ENCODE assay signal across 23 mouse cellular contexts in the genomic region with DNA sequence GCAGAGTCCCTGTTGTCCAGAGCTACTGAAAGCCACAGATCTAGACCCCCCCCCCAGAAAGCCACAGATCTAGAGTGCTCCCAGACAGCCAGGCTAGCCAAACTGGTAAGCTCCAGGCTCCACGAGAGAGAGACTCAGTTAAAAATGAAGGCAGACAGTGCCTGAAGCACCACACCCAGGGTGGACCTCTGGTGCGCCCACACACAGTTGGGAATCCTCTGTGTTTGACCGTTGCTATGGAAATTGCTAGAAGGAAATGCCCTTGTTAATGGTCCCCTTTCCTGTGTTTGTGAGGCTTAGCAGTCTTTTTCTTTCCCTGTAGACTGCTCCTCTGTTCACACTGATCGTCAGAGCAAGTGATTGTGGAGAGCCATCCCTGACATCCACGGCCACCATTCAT. TPM values are rescaled to one million over a fixed set of nuclear protein-coding genes. Genes with fewer than 3 reads are reported as not detected.
DNase-seq lines count a peak whose midpoint lies in the region; ATAC-seq and TF ChIP-seq lines count a peak whose summit lies in the region.
"Had no signal": no experiment of that assay in that cellular context is flagged by ENCODE, and none has a peak within 500 bp of the region (broad histone marks: within the 10 kb centered on the region; RNA-seq: fewer than 3 reads in every experiment).

No protein-coding gene starts in this region.

- H3K9me3 ChIP-seq in lung, postnatal 0 days (ENCODE audit: low read length): no peaks in the 10 kb centered on the region
- H3K9me3 ChIP-seq in intestine, embryonic 15.5 days: no peaks in the 10 kb centered on the region
- H3K9me3 ChIP-seq: heart, embryonic 10.5 days; midbrain, embryonic 13.5 days; neural tube, embryonic 12.5 days had no signal

- intact Hi-C loops in left cerebral cortex, postnatal 10 days (cut with DNase I): no loop called here

- 39% methylated on average over 5 of the region's 5 CpGs for WGBS in lung, postnatal 0 days
- 41% methylated on average over 5 of the region's 5 CpGs for whole genome bisulfite sequencing in intestine, embryonic 15.5 days

- no peak overlapping the region for H3K27ac ChIP-seq in lung, postnatal 0 days (ENCODE audit: low read length)
- 0 out of 2 replicates have a peak overlapping the region, but pooled peaks have one; percentile 36 for H3K27ac ChIP-seq in intestine, embryonic 15.5 days
- H3K27ac ChIP-seq: heart, embryonic 10.5 days; midbrain, embryonic 13.5 days; neural tube, embryonic 12.5 days had no signal

- H3K4me2 ChIP-seq in lung, postnatal 0 days (replicated peaks; ENCODE audit: low read depth, low read length): 0 out of 2 replicates have a peak overlapping the region, but pooled peaks have one; percentile 5
- peak overlapping the region; percentile 14; the same call in 1 of the 2 replicates for H3K4me2 ChIP-seq in intestine, embryonic 15.5 days (replicated peaks)
- H3K4me2 ChIP-seq: midbrain, embryonic 13.5 days; neural tube, embryonic 12.5 days had no signal

- H3K27me3 ChIP-seq in lung, postnatal 0 days (replicated peaks; ENCODE audit: insufficient read depth, low read length): no peaks in the 10 kb centered on the region
- no peaks in the 10 kb centered on the region for H3K27me3 ChIP-seq in intestine, embryonic 15.5 days (replicated peaks)
- H3K27me3 ChIP-seq: midbrain, embryonic 13.5 days; neural tube, embryonic 12.5 days; Patski had no signal

- H3K4me3 ChIP-seq in lung, postnatal 0 days (ENCODE audit: low read depth, low read length): no peak overlapping the region
- no peak overlapping the region for H3K4me3 ChIP-seq in intestine, embryonic 15.5 days (replicated peaks)
- H3K4me3 ChIP-seq: heart, embryonic 10.5 days; midbrain, embryonic 13.5 days; neural tube, embryonic 12.5 days had no signal

- H3K4me1 ChIP-seq in lung, postnatal 0 days (ENCODE audit: insufficient read depth, low read depth, low read length): peaks cover 2% of the 10 kb centered on the region; the same call in 1 of the 2 replicates
- peaks cover 3% of the 10 kb centered on the region for H3K4me1 ChIP-seq in intestine, embryonic 15.5 days (replicated peaks)

- TF ChIP-seq CTCF in lung, postnatal 0 days (IDR thresholded peaks at IDR 0.05): no peak

- H3K9ac ChIP-seq in lung, postnatal 0 days (replicated peaks; ENCODE audit: low read depth): no peak overlapping the region
- no peak overlapping the region for H3K9ac ChIP-seq in intestine, embryonic 15.5 days
- H3K9ac ChIP-seq: liver, postnatal 0 days; midbrain, embryonic 13.5 days; neural tube, embryonic 12.5 days had no signal

- no peak; the same call in 1 of the 2 replicates for ATAC-seq in lung, postnatal 0 days
- peak; percentile 43; the same call in 1 of the 2 replicates for ATAC-seq in intestine, embryonic 15.5 days
- ATAC-seq: forebrain, embryonic 16.5 days; liver, postnatal 0 days; midbrain, embryonic 13.5 days; Patski had no signal

- TF ChIP-seq EP300 in lung, postnatal 0 days (IDR thresholded peaks at IDR 0.05): no peak

- peak; percentile 44 for DNase-seq in heart, adult 11 months
- no peak for DNase-seq in heart, adult 9 months (ENCODE audit: low spot score in 2 of 2)
- DNase-seq in lung, postnatal 0 days (ENCODE audit: low spot score): peak; percentile 17
- DNase-seq in lung, adult 18-20 months: no peak
- DNase-seq in adrenal gland, postnatal 4 days (ENCODE audit: low spot score in 2 of 2): no peak
- DNase-seq in left cerebral cortex, postnatal 10 days (ENCODE audit: extremely low spot score in 1 of 2, low spot score in 2 of 2): no peak
- DNase-seq: adrenal gland, postnatal 36 days; cerebellum, adult 18-20 months; cerebellum, postnatal 25 days; gastrocnemius, postnatal 25 days; heart, postnatal 10 days; kidney, adult 9 months; left cerebral cortex, postnatal 4 days; liver, postnatal 0 days; thymus, postnatal 25 days had no signal

- no peaks in the 10 kb centered on the region for H3K36me3 ChIP-seq in lung, postnatal 0 days (ENCODE audit: insufficient read depth, low read length)
- no peaks in the 10 kb centered on the region for H3K36me3 ChIP-seq in intestine, embryonic 15.5 days
- H3K36me3 ChIP-seq: heart, embryonic 10.5 days; midbrain, embryonic 13.5 days; neural tube, embryonic 12.5 days had no signal

RNA-seq across cellular contexts. Expression of a gene that starts 30.0 kb away (rescaled TPM):
- 0.13 and 0.19 TPM in 2 replicates for polyA plus RNA-seq in lung, postnatal 0 days (2015; fragmentation: Nextera tagmentation; extraction: Ambion mirVana)
- 0.43 and 1.0 TPM in 2 replicates for polyA plus RNA-seq in intestine, embryonic 15.5 days (2015; fragmentation: Nextera tagmentation; extraction: Ambion mirVana)
- under 1 TPM in 1 of 2 experiments, not detected in 1; 0.20 TPM for total RNA-seq in adrenal gland, postnatal 4 days (2021)
- under 1 TPM in 1 of 2 experiments, not detected in 1; 0.21 TPM for total RNA-seq in left cerebral cortex, postnatal 10 days (2021)
- total RNA-seq: gastrocnemius, postnatal 25 days; liver, adult 2 months; megakaryocyte, adult 5-6 weeks had no signal
- polyA plus RNA-seq: liver, adult 2 months; Patski had no signal

RNA-seq across cellular contexts. Expression of a gene that starts 46.0 kb away (rescaled TPM):
- 3.5 and 4.2 TPM in 2 replicates for polyA plus RNA-seq in lung, postnatal 0 days (2015; fragmentation: Nextera tagmentation; extraction: Ambion mirVana)
- 4.3 and 5.4 TPM in 2 replicates for polyA plus RNA-seq in intestine, embryonic 15.5 days (2015; fragmentation: Nextera tagmentation; extraction: Ambion mirVana)
- 1 to 10 TPM; 5.7 TPM for total RNA-seq in adrenal gland, postnatal 4 days (2021)
- total RNA-seq in left cerebral cortex, postnatal 10 days (2021): 10 to 100 TPM; 37.9 to 38.2 TPM

RNA-seq across cellular contexts. Expression of a gene that starts 46.1 kb away (rescaled TPM):
- 3.5 and 4.2 TPM in 2 replicates for polyA plus RNA-seq in lung, postnatal 0 days (2015; fragmentation: Nextera tagmentation; extraction: Ambion mirVana)
- polyA plus RNA-seq in intestine, embryonic 15.5 days (2015; fragmentation: Nextera tagmentation; extraction: Ambion mirVana): 5.0 and 5.6 TPM in 2 replicates
- 1 to 10 TPM; 6.2 to 6.9 TPM for total RNA-seq in adrenal gland, postnatal 4 days (2021)
- total RNA-seq in left cerebral cortex, postnatal 10 days (2021): 10 to 100 TPM; 10.3 TPM

RNA-seq across cellular contexts. Expression of a gene that starts 52.9 kb away (rescaled TPM):
- 0.10 and 0.15 TPM in 2 replicates for polyA plus RNA-seq in lung, postnatal 0 days (2015; fragmentation: Nextera tagmentation; extraction: Ambion mirVana)
- 0.05 and 0.18 TPM in 2 replicates for polyA plus RNA-seq in intestine, embryonic 15.5 days (2015; fragmentation: Nextera tagmentation; extraction: Ambion mirVana)
- under 1 TPM; 0.06 to 0.34 TPM for total RNA-seq in adrenal gland, postnatal 4 days (2021)
- total RNA-seq in left cerebral cortex, postnatal 10 days (2021): under 1 TPM; 0.97 to 0.99 TPM
- total RNA-seq: liver, adult 2 months had no signal
- polyA plus RNA-seq: liver, adult 2 months; liver, postnatal 0 days had no signal

Comparison
In these comparisons a context has a peak if more than half of its experiments do, and no peak if none do; other contexts are left out.
1. DNase-seq: peak in heart, adult 11 months (single experiment) and lung, postnatal 0 days (single experiment); none in heart, adult 9 months (0 of 2), lung, adult 18-20 months (0 of 2), adrenal gland, postnatal 4 days (0 of 2) and left cerebral cortex, postnatal 10 days (0 of 2).
2. RNA of a gene that starts 46.0 kb away (total RNA-seq): 37.9 to 38.2 TPM in left cerebral cortex, postnatal 10 days; 5.7 TPM in adrenal gland, postnatal 4 days; every median in the first group is over 4 times any median in the second.